Mouse (Mus musculus) intestine, embryonic 15.5 days (tissue): ENCODE results near the gene Vmn2r41. TPM values are rescaled to one million over a fixed set of nuclear protein-coding genes. Genes with fewer than 3 reads are reported as not detected.
"Not testable (repeated sequence)": the region's sequence is repeated elsewhere in the genome, so short reads cannot be mapped to it uniquely, and the experiment has no call there.

Source experiments
- ATAC-seq: fragments of 200-750 bp; cut with Nextera tagmentation; 2 replicates; pipeline ENCODE4 v1.8.0; 2017; ENCODE audit warnings: moderate TSS enrichment, moderate library complexity
- H3K27ac ChIP-seq: fragments of 300-500 bp; sonication (generic); 2 replicates; pipeline ENCODE4 v1.5.1; 2015; ENCODE audit warnings: mild to moderate bottlenecking, inconsistent platforms
- H3K27me3 ChIP-seq: fragments of 300-500 bp; sonication (generic); replicated peaks from 2 replicates; pipeline ENCODE4 v1.6.1; 2015; ENCODE audit warnings: inconsistent platforms
- H3K36me3 ChIP-seq: fragments of 300-500 bp; sonication (generic); 2 replicates; pipeline ENCODE4 v1.6.1; 2015; ENCODE audit warnings: inconsistent platforms
- H3K4me1 ChIP-seq: fragments of 300-500 bp; sonication (generic); replicated peaks from 2 replicates; pipeline ENCODE4 v1.6.1; 2015; ENCODE audit warnings: inconsistent platforms
- H3K4me2 ChIP-seq: fragments of 300-500 bp; sonication (generic); replicated peaks from 2 replicates; pipeline ENCODE4 v1.6.1; 2015; ENCODE audit warnings: mild to moderate bottlenecking, inconsistent platforms
- H3K4me3 ChIP-seq: fragments of 300-500 bp; sonication (generic); replicated peaks from 2 replicates; pipeline ENCODE4 v1.5.1; 2015; ENCODE audit warnings: inconsistent platforms
- H3K9ac ChIP-seq: fragments of 300-500 bp; sonication (generic); 2 replicates; pipeline ENCODE4 v1.6.1; 2015; ENCODE audit warnings: inconsistent platforms
- H3K9me3 ChIP-seq: fragments of 300-500 bp; sonication (generic); 2 replicates; pipeline ENCODE4 v1.6.1; 2016; ENCODE audit warnings: inconsistent platforms
- WGBS: fragments of 180-500 bp; shearing (Covaris S2); methylation state at CpG from one replicate; pipeline ENCODE4 v1.1.7; 2015; 5-methylcytosine and 5-hydroxymethylcytosine counted together
- polyA plus RNA-seq: library from polyadenylated mRNA; unstranded; fragments of >200 nt; fragmentation: Nextera tagmentation; extraction: Ambion mirVana; gene quantifications from 2 replicates; pipeline ENCODE4 v1.2.1, GENCODE M21; 2015

Gene Vmn2r41
- not detected in 2 replicates for polyA plus RNA-seq

DNA sequence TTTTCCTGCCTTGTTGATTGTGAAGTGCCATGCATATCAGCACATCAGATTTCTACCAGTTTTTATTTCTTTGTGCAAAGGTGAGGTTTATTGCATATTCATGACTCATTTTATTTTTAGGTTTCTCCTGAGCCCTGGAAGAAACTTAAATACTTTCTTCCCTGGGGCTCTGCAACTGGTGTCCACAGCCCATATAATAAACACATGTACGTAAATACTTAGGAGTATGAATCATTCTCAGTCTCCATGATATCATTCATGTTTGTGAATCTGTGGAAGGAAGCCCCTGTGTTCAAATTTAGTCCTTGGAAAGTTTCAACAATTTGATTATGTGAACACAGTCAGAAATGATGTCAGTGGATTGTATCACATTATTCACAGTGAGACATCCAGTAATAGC is at the start of gene Vmn2r41:
Vmn2r41 (minus strand) TSS at position 101 of the 400 bp plus-strand sequence.
- not testable (repeated sequence) for H3K9ac ChIP-seq, H3K4me1 ChIP-seq, H3K27me3 ChIP-seq, H3K4me3 ChIP-seq, H3K36me3 ChIP-seq, ATAC-seq, H3K4me2 ChIP-seq, H3K27ac ChIP-seq, H3K9me3 ChIP-seq
- WGBS = no CpG with 5 or more reads among the region's 1 CpGs

- not testable (repeated sequence) for H3K27ac ChIP-seq, ATAC-seq, H3K27me3 ChIP-seq, H3K4me3 ChIP-seq, H3K36me3 ChIP-seq, H3K4me2 ChIP-seq, H3K9ac ChIP-seq, H3K9me3 ChIP-seq, H3K4me1 ChIP-seq
- WGBS = no CpG with 5 or more reads among the region's 2 CpGs
Observed at GRCm38 (mm10) chr7:8200220-8200619, 38.8 kb upstream of the Vmn2r41 start, which contains the start of gene Vmn2r42. TSS of gene Vmn2r42 (minus strand) at chr7:8200320.

GRCm38 (mm10) chr7:8092871-8093270 is 68.6 kb downstream of the Vmn2r41 start:
- H3K27me3 ChIP-seq, H3K4me2 ChIP-seq, H3K27ac ChIP-seq, H3K9me3 ChIP-seq, H3K4me1 ChIP-seq, H3K4me3 ChIP-seq, H3K9ac ChIP-seq, ATAC-seq, H3K36me3 ChIP-seq: not testable (repeated sequence)
- WGBS = 32% methylated on average over 11 of the region's 15 CpGs

Other genes starting within 250 kb of the Vmn2r41 start
- not detected in 2 replicates for gene Vmn2r42, start 38.7 kb upstream of the Vmn2r41 start, polyA plus RNA-seq
- not detected in 2 replicates for gene Vmn2r43, start 98.9 kb upstream of the Vmn2r41 start, polyA plus RNA-seq
- gene Vmn2r44, start 221.7 kb upstream of the Vmn2r41 start, polyA plus RNA-seq = not detected in 2 replicates